Mouse (Mus musculus) kidney, postnatal 36 days (tissue): Measurements from ENCODE around the gene Pde4d.

Experiments
- DNase-seq, 2 experiments: peaks; one replicate each; pipeline ENCODE4 v3.0.0; 2021 to 2022; ENCODE audit warnings: mixed read lengths in 2 of 2

Pde4d gene

DNA sequence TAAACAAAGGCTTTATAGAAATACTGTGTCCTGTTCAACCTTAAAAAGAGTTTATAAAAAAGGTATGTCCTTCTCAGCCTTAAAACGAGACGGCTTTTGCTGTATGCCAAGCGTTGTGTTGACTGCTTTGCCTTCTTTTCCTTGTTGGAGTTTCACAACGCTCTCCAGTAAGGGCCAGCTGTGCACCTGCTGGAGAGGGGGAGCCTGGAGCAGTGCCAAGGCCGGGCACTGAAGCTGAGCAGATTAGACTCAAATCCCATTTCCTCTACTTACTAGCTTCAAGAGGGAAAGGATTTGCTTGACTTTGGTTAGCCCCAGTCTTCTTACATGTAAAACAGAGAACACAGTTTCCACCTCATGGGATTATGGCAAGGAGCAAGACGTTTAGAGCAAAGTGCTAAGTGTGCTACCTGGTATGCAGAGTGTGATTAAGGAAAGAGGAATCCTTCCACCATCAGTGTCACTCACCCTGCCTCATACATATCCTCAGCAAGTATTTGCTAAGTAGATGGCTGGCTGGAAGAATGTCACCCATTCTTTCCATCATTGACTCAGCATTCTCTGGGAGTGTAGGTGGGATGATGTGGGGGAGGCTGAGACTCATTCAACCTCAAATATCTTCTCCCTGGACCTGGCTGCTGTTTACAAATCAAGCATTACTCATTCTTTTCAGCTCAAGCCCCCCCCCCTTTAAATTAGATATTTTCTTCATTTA is 149.6 kb downstream of the Pde4d start:
- DNase-seq = peak; percentile 14 to 59

DNA sequence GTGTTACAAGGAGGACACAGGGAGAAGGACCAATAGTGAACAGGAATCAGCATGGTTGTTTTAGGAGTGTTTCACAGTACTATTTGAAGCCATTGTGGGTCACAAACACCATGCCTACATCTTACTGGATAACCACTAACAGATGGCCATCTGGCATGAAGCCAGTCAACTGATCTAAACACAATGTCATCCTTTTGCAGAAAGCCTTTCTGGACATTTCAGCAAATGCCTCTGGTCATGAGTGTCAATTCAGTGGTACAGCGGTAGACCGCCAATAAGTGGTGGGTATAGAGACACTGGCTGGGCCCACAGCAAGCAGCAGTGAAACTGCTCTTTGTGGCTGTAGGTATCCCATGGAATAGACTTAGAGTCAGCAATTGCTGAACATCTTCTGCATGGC is 151.3 kb downstream of the Pde4d start:
- no peak for DNase-seq

DNA sequence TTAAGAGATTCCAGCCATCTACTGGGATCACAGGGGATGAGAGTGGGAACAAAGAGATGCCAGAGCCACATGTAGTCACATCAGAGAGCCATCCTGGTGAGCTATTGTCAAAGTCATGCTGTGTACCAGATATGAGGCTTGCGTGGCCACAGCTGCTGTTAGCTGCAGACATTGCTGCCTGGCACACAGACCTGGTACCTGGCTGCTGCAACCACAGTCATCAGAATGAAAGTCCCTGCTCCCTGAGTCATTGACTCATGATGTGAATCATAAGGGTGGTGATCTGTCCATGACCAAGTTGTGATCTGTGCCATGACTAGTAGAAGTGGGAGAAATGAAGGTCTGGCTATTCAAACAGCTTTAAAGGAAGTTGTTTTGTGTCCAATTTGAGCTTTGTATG is 153.8 kb downstream of the Pde4d start:
- no peak for DNase-seq

DNA sequence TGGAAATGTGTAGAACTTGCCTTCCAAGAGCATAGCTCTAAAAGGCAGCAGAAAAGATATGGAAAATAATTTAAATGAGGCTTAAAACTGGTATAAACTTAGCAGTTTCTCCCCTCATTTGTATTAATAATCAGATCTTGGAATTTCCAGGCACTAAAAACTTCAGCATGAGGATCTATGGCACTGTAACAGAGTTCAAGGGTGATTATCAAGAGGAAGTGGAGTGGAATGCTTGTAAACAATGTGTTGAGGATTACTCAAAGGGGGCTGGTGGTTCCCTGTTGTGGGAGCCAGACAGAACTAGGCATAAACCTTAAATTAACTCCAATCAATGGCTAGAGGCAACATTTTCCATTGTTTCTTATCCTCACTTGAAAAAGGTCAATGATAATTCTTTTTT is 154.5 kb downstream of the Pde4d start:
- no peak for DNase-seq

DNA sequence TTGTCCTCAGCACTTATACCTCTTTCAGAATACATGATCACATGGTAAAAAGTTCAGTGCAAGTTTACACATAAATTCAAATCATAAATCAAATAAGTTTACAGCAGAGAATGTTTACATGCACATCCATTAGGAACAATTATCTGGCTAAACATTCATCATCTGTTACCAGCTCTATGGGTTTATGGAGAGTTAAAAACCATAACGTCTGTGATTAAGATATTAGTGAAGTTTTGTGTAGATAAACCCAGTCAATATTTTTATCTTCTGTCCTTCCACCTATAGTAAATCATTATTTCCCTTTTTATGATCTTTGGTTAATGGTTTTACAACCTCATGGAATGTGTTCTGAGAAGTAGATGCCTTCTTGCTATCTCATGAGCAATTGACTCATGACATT is 168.5 kb downstream of the Pde4d start:
- no peak for DNase-seq

DNA sequence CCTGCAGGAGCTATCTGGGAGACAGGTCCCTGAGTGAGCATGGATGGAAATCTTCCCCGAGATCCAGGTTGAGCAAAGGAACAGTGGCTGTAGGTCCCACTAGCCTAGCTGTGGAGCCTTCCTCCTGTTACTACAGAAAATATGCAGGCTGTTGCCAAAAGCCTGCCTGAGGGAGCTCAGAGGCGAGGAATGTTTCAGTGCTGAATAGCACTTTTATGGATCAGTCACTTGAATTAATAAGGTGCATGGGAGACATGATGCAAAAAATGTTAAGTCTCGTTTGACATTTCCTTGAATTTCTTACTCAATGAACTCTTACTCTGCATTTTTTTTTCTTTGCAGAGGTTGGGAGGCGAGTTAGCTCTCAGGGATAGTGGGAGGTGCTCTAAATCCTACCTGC is 172.9 kb downstream of the Pde4d start:
- peak in 1 of 2 experiments; percentile 20 for DNase-seq

DNA sequence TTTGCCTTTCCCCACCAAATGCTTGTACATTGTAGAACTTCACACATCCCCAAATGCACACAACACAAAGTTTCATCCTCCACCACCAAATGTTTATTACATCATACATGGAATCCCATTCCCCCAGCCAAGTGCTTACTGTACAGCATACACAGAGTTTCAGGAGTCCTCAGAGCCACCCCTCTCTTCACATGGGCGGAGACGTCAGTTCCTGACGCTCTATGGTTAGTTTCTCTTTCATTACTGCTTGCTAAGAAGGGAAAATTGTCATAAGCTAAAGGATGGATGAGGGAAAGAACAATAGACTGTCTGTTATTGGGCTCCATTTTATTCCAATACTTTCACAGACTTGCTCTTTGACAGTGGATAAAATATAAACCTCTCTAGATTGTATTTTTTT is 174.2 kb downstream of the Pde4d start:
- DNase-seq = no peak

DNA sequence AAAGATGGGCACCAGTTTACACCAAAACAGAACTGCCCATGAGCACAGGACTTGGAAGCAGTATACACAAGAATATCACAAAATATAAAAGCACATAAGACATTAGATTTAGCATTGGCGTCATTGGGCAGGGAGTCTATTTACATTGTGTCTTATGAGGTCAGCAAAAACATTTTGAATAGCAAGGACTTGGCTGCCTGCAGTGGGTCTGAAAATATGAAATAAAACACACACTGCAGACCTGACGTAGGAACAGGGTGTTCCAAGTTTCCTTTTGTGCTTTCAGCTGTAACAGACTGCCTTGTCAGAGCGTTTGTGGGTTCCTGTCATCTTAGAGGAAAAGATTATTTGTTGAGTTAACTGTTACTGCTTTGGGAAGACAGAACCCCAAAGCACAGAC is 176.4 kb downstream of the Pde4d start:
- DNase-seq = no peak

DNA sequence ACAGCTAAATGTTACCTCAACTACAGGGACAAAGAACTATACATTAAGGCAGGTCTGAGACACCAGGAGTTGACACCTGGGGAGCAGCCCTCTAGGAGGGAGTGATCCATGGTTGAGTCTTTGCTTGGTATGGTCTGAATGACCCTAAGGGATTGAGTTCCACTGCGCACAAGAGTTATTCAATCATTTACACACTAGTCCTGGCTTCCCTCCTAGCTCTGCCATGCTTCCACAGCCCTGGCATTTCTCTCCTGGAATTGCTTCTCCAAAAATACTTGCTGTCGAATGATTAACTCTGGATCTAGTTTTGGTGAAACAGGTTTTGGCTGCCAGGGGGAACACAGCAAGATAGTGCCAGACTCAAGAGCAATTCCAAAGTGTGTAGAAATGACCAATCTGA is 178.8 kb downstream of the Pde4d start:
- DNase-seq = peak; percentile 40 to 57

DNA sequence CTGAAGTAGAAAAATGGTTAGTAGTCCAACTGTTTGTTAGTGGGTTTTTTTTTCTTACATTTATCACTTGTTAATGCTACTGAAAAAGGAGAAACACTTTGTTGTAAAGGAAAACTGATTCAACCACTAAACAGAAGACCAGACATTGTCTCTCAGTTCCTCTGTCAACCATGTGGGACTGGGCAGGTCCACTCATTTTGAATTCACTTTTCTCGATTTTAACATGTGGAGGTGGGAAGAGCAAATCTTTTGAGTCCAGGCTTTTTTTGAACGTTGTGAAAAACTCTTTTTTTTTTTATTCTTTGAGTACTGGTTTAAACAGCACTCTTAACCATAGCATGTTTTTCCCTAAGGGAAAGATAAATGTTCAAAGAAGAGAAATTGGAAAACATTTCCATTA is 180.8 kb downstream of the Pde4d start:
- no peak for DNase-seq

DNA sequence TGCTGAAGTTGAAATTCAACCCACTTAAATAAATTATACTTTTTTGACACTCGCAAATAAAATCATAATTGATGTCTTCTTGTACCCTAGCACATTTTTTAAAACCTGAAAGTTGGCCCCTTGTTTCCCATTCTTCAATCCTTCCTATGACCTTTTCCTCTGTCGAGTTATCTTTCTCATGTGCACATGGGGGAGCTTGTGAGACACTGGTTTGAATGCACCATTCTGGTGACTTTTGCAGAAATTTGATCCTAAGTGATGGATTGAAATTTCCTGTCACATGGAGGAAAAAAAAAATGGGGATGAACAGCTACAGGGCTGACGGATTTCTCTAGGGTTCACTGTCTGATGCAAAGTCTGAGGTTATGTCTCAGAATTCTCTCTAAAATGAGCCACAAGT is 181.5 kb downstream of the Pde4d start:
- no peak for DNase-seq

DNA sequence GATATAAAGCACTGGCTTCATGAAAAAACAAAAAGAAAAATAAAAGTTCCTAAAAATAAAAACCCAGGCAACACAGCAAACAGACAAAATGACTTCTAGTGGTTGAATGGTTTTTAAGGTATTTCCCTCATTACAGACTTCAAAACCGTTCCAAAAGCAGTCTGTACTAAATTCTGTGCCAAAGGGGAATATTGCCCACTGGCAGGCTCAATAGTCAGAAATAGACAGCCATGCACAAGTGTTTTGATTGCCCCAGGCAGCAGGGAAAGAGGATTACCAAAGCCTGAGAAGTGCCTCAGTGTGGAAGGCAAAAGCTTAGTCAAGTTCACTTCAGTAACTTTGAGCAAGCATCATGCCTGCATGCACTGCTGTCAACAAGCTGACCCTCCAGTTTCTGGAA is 186.8 kb downstream of the Pde4d start:
- DNase-seq = no peak

DNA sequence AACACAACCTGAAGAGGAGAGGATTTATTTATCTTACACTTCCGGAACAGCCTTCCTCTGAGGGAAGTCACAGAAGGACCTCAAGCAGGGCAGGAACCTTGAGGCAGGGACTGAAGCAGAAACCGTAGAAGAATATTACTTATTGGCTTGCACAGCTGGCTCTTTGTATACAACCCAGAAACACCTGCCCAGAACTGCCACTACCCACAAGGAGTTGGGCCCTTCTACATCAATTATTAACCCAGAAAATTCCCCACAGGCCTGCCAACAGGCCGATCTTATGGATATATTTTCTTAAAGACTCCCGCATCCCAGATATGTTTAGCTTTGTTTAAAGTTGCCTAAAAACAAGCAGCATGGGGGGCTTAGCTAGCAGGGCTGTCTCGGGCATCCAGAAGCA is 192.5 kb downstream of the Pde4d start:
- no peak for DNase-seq

DNA sequence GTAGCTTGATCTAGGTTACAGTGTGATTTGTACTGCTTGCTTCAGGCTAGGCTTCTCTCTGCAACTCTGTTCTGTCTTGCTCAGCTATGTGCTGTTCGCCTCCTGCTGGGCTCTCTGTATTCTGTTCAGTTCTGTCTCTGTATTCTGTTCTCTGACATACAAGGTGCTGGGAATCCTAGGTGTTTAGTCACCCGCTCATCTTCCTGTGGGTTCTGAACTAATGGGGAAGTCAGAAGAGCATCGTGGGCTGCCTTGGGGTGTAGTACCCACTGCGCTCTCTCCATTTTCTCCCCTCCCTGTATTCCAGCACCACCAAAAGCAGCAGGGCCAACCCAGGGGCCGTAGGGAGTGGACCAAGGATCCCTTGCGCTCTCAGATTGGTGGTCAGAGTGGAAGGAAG is 197.1 kb downstream of the Pde4d start:
- no peak for DNase-seq

DNA sequence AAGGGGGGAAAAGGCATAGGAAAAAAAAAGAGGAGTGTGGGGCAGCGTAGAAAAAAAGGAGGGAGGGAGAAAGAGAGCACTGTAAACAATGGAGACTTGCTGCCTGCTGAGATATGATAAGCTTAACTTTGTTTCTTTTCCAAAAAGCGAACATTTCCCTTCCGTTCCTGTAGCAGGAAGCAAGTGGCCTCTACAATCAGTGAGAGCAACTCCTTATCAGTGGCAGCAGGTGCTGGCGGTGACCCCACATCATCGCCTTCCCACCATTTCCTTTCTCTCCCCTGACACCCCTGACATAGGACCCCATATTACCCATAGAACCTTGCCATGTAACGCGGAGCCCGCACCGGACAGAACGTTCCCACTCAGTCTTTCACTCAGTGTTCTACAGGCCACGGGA is 197.5 kb downstream of the Pde4d start:
- DNase-seq = no peak

DNA sequence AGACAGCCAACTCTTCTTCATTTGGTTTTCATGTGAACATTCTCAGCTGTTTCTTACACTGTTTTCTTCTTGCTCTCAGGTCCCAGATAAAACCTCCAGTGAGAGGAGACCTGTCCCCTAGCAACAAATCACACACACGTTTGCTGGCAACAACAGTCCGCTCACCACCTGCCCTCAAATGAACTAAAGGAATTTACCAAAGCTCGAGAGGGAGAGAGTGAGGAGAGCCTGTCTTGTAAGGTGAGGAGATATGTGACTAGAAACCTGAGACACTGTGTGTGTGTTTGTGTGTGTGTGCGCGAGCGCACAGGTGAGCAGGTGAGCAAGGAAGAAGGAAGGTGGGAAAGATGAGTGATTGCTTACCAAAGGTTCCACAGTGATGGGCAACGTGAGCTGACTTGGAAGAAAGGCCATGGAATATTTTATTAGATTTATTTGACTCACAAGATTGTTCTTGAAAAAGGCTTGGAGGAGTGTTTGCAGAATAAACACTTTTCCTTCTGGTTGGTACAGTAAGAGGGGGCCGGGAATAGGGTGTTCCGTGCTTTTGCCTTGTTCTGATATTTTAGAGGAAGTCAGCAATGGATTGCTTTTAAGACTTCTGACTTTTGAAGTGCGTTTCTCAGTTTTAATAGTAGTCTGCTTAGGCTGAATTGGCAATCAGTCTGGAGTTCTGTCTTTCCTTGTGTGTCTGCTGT is 204.4 kb downstream of the Pde4d start:
- no peak for DNase-seq

DNA sequence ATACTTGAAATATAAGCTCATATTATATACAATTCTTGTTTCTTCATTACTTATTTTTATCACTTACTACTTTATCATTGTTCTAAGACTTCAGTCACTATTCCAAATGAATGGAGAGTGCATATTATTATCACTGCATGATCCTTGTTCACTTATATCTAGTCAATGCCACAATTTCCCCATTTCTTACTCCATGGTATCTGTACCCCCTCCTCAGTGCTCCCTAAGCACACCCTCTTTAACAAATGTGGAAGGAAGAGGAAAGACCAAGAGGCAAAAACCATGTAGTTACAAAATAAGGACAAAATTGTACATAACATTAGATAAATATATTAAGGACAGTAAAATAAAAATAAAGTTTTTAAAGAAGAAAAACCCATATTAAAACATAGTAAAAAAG is 216.8 kb downstream of the Pde4d start:
- DNase-seq = no peak

DNA sequence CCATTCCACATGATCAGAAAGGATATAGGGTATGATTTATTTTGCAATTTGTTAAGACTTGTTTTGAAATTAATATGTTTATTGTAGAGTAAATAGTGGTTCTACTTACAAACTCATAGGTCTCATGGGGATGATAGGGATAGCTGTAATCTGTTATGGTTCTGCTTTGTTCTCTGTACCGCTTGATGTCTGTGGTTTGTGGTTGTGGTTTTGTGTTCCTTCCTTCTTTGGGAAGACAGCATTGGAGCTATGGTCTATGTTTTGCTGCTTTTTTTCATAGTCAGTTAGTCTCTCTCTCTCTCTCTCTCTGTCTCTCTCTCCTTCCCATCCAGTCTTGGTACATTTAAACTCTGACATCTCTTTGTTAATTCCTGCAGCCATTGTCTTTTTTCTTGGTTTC is 217.3 kb downstream of the Pde4d start:
- DNase-seq = no peak

DNA sequence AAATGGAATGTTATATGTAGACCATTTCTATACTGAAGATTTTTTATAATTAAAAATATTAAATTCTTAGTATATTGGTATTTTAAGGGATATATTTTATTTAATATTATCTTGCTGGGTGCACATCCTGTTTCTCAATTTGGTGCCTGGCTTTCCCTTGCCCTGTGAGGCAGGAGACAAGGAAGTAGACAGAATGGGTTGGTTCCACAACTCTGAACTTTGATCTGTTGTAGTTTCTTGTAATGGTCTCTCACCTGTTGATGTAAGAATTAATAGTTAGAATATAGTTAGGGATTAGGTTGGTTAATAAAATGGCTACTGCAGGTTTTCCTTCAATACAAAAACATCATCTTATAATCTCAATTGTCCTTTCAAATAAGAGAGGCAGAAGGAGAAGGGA is 227.3 kb downstream of the Pde4d start:
- no peak for DNase-seq

DNA sequence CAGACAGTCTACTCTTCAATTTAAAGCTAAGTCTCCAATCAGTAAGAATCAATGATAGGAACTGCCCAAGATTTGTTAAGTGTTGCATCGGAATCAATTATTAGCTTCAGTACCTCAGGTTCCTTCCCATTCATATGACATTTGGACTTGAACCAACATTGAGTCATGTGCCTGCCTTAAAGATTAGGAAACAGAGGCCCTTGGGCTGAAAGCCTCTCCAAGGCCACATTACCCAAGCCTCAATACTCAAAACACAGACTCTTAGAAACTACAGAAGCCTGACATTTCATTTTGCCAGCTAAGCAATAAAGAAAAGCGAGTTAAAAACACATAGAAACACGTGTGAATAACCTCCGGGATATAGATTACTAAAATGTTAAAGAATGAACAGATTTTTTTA is 233.3 kb downstream of the Pde4d start:
- DNase-seq = no peak

DNA sequence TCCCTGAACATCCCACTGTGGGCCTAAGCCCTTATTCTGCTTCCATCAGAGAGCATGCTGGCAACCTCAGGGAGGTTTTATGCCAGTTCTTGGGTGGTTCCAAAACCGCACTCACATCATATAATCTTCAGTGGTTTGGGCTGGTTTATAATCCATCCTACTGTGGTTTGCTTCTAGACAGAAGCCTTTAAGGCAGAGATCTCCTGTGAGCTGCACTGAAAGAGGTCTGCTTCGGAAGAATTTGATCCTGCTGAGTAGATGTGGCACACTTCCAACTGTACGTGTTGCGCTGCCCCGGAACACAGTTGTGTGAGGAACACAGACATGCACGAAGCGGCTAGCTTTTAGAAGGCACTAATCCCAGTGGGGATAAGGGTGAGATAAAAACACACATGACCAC is 236.1 kb downstream of the Pde4d start:
- DNase-seq = no peak

DNA sequence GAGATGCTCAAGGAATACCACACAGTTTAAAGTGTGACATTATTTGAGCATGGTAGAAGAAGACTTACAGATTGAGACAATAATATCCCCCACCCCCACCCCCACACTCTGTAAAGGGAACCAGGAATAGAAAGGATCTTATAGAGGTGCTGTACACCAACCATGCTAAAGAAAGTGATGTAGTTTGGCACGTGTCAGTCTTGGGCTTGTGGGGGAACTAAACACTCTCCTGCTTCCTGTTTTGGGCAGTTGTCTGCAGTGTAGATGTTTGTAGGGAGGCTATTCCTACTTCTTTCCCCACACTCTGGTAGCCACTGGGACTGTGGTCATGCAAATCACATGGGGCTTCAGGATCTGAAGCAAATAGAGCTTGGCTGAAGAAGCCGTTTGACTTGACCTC is 236.5 kb downstream of the Pde4d start:
- DNase-seq = no peak

DNA sequence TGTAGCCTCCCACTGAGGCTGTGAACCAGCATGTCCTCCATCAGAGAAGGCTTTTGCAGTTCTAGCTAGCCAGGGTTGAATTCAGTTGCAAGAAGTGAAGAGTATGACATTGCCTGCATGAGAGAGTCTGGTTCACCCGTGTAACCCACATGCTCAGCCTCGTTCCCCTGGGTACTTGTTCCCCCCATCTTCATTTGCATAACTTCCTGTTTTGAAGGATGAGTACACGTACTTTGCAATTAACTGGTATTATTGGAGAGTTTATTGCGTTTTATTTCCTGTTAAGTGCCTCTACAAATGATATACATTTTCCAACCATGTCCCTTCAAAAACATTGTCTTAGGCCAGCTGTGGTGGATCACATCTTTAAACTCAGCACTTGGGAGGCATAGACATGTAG is 237.1 kb downstream of the Pde4d start:
- DNase-seq = no peak

DNA sequence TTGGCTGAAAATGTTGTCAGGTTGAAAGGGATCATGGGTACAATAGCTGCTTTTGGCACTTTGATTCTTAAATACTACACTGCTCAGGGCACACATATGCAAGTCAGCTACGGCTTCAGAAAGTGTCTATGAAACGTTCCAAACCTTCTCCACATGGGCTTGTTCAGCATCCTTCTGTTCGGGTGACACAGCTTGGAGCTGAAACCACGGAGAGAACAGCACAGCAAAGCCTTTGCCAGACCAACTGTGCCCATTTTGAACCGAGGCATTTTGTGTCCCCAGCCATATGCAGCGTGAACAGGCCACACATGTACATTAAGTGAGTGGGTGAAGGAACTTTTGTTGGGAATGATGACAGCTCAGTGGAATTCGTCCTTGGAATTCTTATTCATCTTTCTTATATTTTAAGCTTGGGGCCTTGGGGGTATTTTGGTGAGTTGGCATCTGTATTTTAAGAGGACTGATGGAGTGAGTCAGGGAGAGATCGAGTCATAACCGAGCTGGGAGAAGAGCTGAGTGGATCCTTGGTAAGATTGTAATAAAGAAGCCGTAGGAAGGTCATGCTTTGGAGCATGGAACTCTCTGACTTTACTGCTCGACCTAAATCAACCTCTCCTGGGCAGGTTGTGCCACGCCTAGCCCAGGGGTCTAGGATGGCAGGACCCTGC is 243.3 kb downstream of the Pde4d start:
- no peak for DNase-seq
